Comparison of ENCODE assay signal across 11 mouse cellular contexts in genomic region chr2:27207126-27207525, GRCm38 (mm10). TPM values are rescaled to one million over a fixed set of nuclear protein-coding genes. Genes with fewer than 3 reads are reported as not detected.
DNase-seq lines count a peak whose midpoint lies in the region; ATAC-seq and TF ChIP-seq lines count a peak whose summit lies in the region.
"Had no signal": no experiment of that assay in that cellular context is flagged by ENCODE, and none has a peak within 500 bp of the region (broad histone marks: within the 10 kb centered on the region; RNA-seq: fewer than 3 reads in every experiment).

No protein-coding gene starts in this region.

- H3K4me3 ChIP-seq in heart, embryonic 11.5 days (ENCODE audit: low read depth, low read length) = no peak overlapping the region
- H3K4me3 ChIP-seq in hindbrain, postnatal 0 days (ENCODE audit: low read length) = no peak overlapping the region
- H3K4me3 ChIP-seq: forebrain, embryonic 12.5 days; neural tube, embryonic 15.5 days had no signal

- H3K27ac ChIP-seq in heart, embryonic 11.5 days (ENCODE audit: low read depth, low read length) = peak overlapping the region; percentile 74
- no peak overlapping the region for H3K27ac ChIP-seq in hindbrain, postnatal 0 days
- H3K27ac ChIP-seq: forebrain, embryonic 12.5 days; neural tube, embryonic 15.5 days had no signal

- ATAC-seq in heart, embryonic 11.5 days (replicated peaks; ENCODE audit: insufficient number of reproducible peaks, low FRiP score, low TSS enrichment) = no peak
- ATAC-seq in hindbrain, postnatal 0 days = no peak

- no peaks in the 10 kb centered on the region for H3K36me3 ChIP-seq in heart, embryonic 11.5 days (ENCODE audit: control insufficient read depth, insufficient read depth, low read length)
- H3K36me3 ChIP-seq in hindbrain, postnatal 0 days (ENCODE audit: insufficient read depth, low read length) = no peaks in the 10 kb centered on the region
- H3K36me3 ChIP-seq: forebrain, embryonic 12.5 days; neural tube, embryonic 15.5 days had no signal

- no peaks in the 10 kb centered on the region for H3K9me3 ChIP-seq in heart, embryonic 11.5 days (replicated peaks; ENCODE audit: control insufficient read depth, low read length)
- no peaks in the 10 kb centered on the region for H3K9me3 ChIP-seq in hindbrain, postnatal 0 days (ENCODE audit: low read length)
- H3K9me3 ChIP-seq: forebrain, embryonic 12.5 days; neural tube, embryonic 15.5 days had no signal

- no peak overlapping the region for H3K9ac ChIP-seq in heart, embryonic 11.5 days (ENCODE audit: low read depth, low read length)
- no peak overlapping the region for H3K9ac ChIP-seq in hindbrain, postnatal 0 days (replicated peaks; ENCODE audit: low read length)
- H3K9ac ChIP-seq: forebrain, embryonic 12.5 days; neural tube, embryonic 15.5 days had no signal

- H3K4me1 ChIP-seq in heart, embryonic 11.5 days (ENCODE audit: control insufficient read depth, insufficient read depth, low read length) = peaks cover 56% of the 10 kb centered on the region
- peaks cover 5% of the 10 kb centered on the region; the same call in 1 of the 2 replicates for H3K4me1 ChIP-seq in hindbrain, postnatal 0 days (ENCODE audit: insufficient read depth, low read length)
- H3K4me1 ChIP-seq: forebrain, embryonic 12.5 days had no signal

- WGBS in heart, embryonic 11.5 days (ENCODE audit: insufficient replicate concordance) = 84% methylated on average over 5 of the region's 5 CpGs
- 93% methylated on average over 5 of the region's 5 CpGs for WGBS in hindbrain, postnatal 0 days

- H3K4me2 ChIP-seq in heart, embryonic 11.5 days = no peak overlapping the region
- H3K4me2 ChIP-seq in hindbrain, postnatal 0 days (ENCODE audit: low read depth, low read length) = no peak overlapping the region
- H3K4me2 ChIP-seq: forebrain, embryonic 12.5 days; neural tube, embryonic 15.5 days had no signal

- no peak for TF ChIP-seq CTCF in hindbrain, postnatal 0 days (IDR thresholded peaks at IDR 0.05; ENCODE audit: low read depth)

- H3K27me3 ChIP-seq in heart, embryonic 11.5 days (ENCODE audit: control insufficient read depth, insufficient read depth, low read length) = peaks cover 2% of the 10 kb centered on the region; the same call in 1 of the 2 replicates
- no peaks in the 10 kb centered on the region for H3K27me3 ChIP-seq in hindbrain, postnatal 0 days (ENCODE audit: insufficient read depth, low read length)
- H3K27me3 ChIP-seq: forebrain, embryonic 12.5 days; neural tube, embryonic 15.5 days had no signal

- DNase-seq in adrenal gland, adult 8-10 months = peak; percentile 55
- no peak for DNase-seq in adrenal gland, postnatal 4 days (ENCODE audit: low spot score in 2 of 2)
- peak; percentile 33 for DNase-seq in adrenal gland, postnatal 25 days
- peak; percentile 73 to 86 for DNase-seq in kidney, postnatal 36 days
- no peak for DNase-seq in right cerebral cortex, postnatal 25 days
- DNase-seq in embryo, embryonic 9.5 days (ENCODE audit: extremely low spot score) = no peak
- DNase-seq in hindbrain, postnatal 0 days (ENCODE audit: low spot score) = no peak

RNA-seq across cellular contexts. Expression of gene Sardh, which starts 41.0 kb away (rescaled TPM):
- total RNA-seq in adrenal gland, adult 8-10 months (2022) = 10 to 100 TPM in 1 of 4 experiments, 1 to 10 TPM in 3; 8.1 to 11.2 (median 8.8) TPM
- total RNA-seq in adrenal gland, postnatal 4 days (2021) = 10 to 100 TPM; 33.3 to 44.3 TPM
- 8.3 and 17.7 TPM in 2 replicates for total RNA-seq in adrenal gland, postnatal 25 days (2021)
- polyA plus RNA-seq in heart, embryonic 11.5 days (2014; fragmentation: Nextera tagmentation; extraction: Ambion mirVana) = 12.9 and 15.1 TPM in 2 replicates
- total RNA-seq in hindbrain, postnatal 0 days (2014; rRNA removed) = 14.2 and 22.3 TPM in 2 replicates
- 10.4 and 10.8 TPM in 2 replicates for polyA plus RNA-seq in hindbrain, postnatal 0 days (2015; fragmentation: Nextera tagmentation; extraction: Ambion mirVana)

RNA-seq across cellular contexts. Expression of gene Dbh, which starts 42.1 kb away (rescaled TPM):
- 100 to 1,000 TPM; 394 to 536 (median 504) TPM for total RNA-seq in adrenal gland, adult 8-10 months (2022)
- total RNA-seq in adrenal gland, postnatal 4 days (2021) = 100 to 1,000 TPM; 515 to 549 TPM
- 324 and 373 TPM in 2 replicates for total RNA-seq in adrenal gland, postnatal 25 days (2021)
- 0.47 and 0.63 TPM in 2 replicates for polyA plus RNA-seq in heart, embryonic 11.5 days (2014; fragmentation: Nextera tagmentation; extraction: Ambion mirVana)
- total RNA-seq in hindbrain, postnatal 0 days (2014; rRNA removed) = 14.0 and 16.5 TPM in 2 replicates
- polyA plus RNA-seq in hindbrain, postnatal 0 days (2015; fragmentation: Nextera tagmentation; extraction: Ambion mirVana) = 9.3 and 11.2 TPM in 2 replicates
- total RNA-seq: common myeloid progenitor, adult 5-6 weeks had no signal
- polyA plus RNA-seq: forebrain, embryonic 12.5 days had no signal

Comparison
In these comparisons a context has a peak if more than half of its experiments do, and no peak if none do; other contexts are left out.
1. DNase-seq: peak in adrenal gland, adult 8-10 months (single experiment), adrenal gland, postnatal 25 days (single experiment) and kidney, postnatal 36 days (2 of 2); none in adrenal gland, postnatal 4 days (0 of 2), right cerebral cortex, postnatal 25 days (single experiment), embryo, embryonic 9.5 days (single experiment) and hindbrain, postnatal 0 days (single experiment).
2. RNA of gene Dbh, which starts 42.1 kb away (total RNA-seq): 515 to 549 TPM in adrenal gland, postnatal 4 days, 394 to 536 TPM in adrenal gland, adult 8-10 months and 324 to 373 TPM in adrenal gland, postnatal 25 days; 14.0 to 16.5 TPM in hindbrain, postnatal 0 days; every median in the first group is over 10 times any median in the second.